Mouse (Mus musculus) kidney, adult 2 months (tissue): ENCODE measurements at regions not wholly inside any gene's neighbourhood (a gene's known extent, or its start where the extent isn't known, plus 50 kb on each side); places are given as distances from the start of the nearest gene placed in this dataset.

Source experiments
- CTCF ChIP-seq: fragments of 200-500 bp; conservative IDR thresholded peaks from 2 replicates; pipeline ENCODE4 v1.5.1; 2011; ENCODE audit warnings: low read depth, mild to moderate bottlenecking, control low read depth, low read length, moderate library complexity, mixed read lengths; ENCODE audit not compliant: insufficient read depth, insufficient read length
- POLR2A ChIP-seq: fragments of 200-500 bp; IDR thresholded peaks from one replicate; pipeline ENCODE4 v1.6.1; 2011; ENCODE audit warnings: low read depth, low read length, control low read depth

DNA sequence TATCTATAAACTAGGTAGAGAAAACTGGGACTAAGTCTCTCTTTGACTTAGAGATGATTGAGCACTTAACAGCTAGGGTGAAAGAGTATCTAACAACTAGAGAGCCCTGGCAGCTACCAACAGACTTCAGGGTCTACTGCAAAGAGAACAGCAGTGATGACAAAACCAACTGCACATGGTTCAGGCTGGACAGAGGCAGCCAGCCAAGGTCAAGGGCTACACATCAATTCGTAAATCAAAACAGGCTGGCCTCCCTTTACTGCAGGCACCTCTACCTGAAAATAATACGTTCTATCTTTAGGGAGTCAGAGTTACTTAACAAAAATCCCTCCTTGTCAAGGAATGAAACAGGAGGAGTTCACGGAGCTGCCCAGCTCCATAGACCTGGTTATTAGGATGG is 82.5 kb upstream of the Frmd6 start:
- TF ChIP-seq CTCF (no peak), POLR2A (no peak)
